Mouse (Mus musculus): ENCODE measurements around the gene Mccc1. TPM values are rescaled to one million over a fixed set of nuclear protein-coding genes. Genes with fewer than 3 reads are reported as not detected.

Gene Mccc1
- 13.4 and 14.3 TPM in 2 replicates for polyA plus RNA-seq (2012; rRNA removed)

GRCm38 (mm10) chr3:36000275-36001239, at the start of gene Mccc1:
TSS of gene Mccc1 (minus strand) at chr3:36000678.

DNA sequence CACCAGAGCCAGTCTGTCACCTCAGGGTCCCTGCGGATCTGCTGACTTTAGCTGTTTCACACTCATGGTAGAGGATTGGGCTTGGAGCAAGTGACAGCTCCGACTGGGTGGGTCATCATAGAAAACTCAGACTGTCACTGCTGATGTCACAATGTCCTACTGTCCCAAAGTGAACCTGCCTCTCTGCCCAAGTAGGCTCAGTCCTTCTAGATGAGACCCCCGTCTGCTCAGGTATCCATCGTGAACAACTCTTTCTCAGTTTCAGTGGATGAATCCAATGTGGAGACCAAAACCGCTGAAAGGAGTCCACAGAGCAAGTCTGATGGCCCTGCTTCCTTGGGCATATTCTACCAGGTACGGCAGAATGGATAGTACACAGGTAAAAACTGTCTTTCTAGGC, 63.1 kb downstream of the Mccc1 start, which contains the start of gene Dcun1d1:
Gene Dcun1d1 (minus strand): TSS at position 101 of the 400 bp plus-strand sequence.

Other genes starting within 250 kb of the Mccc1 start
- gene Atp11b, start 246.6 kb downstream of the Mccc1 start, polyA plus RNA-seq (2012; rRNA removed): 18.4 and 20.3 TPM in 2 replicates
- 20.1 and 24.6 TPM in 2 replicates for gene Dcun1d1, start 63.2 kb downstream of the Mccc1 start, polyA plus RNA-seq (2012; rRNA removed)
- gene Ccdc144b, start 52.9 kb upstream of the Mccc1 start, polyA plus RNA-seq (2012; rRNA removed): not detected in 2 replicates
- 11.8 and 12.4 TPM in 2 replicates for gene Acad9, start 65.3 kb upstream of the Mccc1 start, polyA plus RNA-seq (2012; rRNA removed)
- gene D3Ertd254e, start 150.3 kb upstream of the Mccc1 start, polyA plus RNA-seq (2012; rRNA removed): 0.48 and 0.53 TPM in 2 replicates
- gene Qrfpr, start 221.6 kb upstream of the Mccc1 start, polyA plus RNA-seq (2012; rRNA removed): not detected in 2 replicates